Mouse (Mus musculus) thymus, adult 2 months (tissue): ENCODE results near the gene Mcur1. TPM values are rescaled to one million over a fixed set of nuclear protein-coding genes. Genes with fewer than 3 reads are reported as not detected.

Experiments used
- DNase-seq: peaks from one replicate; pipeline ENCODE4 v3.0.0; 2021
- H3K27ac ChIP-seq: fragments of 200-500 bp; 2 replicates; pipeline ENCODE4 v1.5.1; 2012; ENCODE audit warnings: low read length, control low read depth; ENCODE audit not compliant: control insufficient read depth, insufficient read depth
- H3K27me3 ChIP-seq: fragments of 200-500 bp; 2 replicates; pipeline ENCODE4 v1.6.1; 2012; ENCODE audit warnings: mild to moderate bottlenecking, low read length, moderate library complexity, mixed read lengths; ENCODE audit not compliant: control insufficient read depth, insufficient read depth
- H3K36me3 ChIP-seq: fragments of 200-500 bp; 2 replicates; pipeline ENCODE4 v1.6.1; 2012; ENCODE audit warnings: mild to moderate bottlenecking, low read length, moderate library complexity; ENCODE audit not compliant: control insufficient read depth, insufficient read depth
- H3K4me1 ChIP-seq: fragments of 200-500 bp; replicated peaks from 2 replicates; pipeline ENCODE4 v1.6.1; 2012; ENCODE audit warnings: low read length; ENCODE audit not compliant: control insufficient read depth, insufficient read depth
- H3K4me3 ChIP-seq: fragments of 200-500 bp; 2 replicates; pipeline ENCODE4 v1.5.1; 2012; ENCODE audit warnings: mild to moderate bottlenecking, low read length, control low read depth, moderate library complexity; ENCODE audit not compliant: control insufficient read depth, insufficient read depth
- CTCF ChIP-seq: fragments of 200-500 bp; IDR thresholded peaks from 2 replicates; pipeline ENCODE4 v1.5.1; 2012; ENCODE audit warnings: mild to moderate bottlenecking, control low read depth, low read length, moderate library complexity, borderline replicate concordance; ENCODE audit not compliant: control insufficient read depth, poor library complexity, insufficient read depth; ENCODE audit errors: extremely low read depth
- POLR2A ChIP-seq: fragments of 200-500 bp; IDR thresholded peaks from 2 replicates; pipeline ENCODE4 v1.6.1; 2012; ENCODE audit warnings: mild to moderate bottlenecking, low read length, control low read depth, moderate library complexity; ENCODE audit not compliant: control insufficient read depth, poor library complexity, insufficient read depth; ENCODE audit errors: extremely low read depth
- WGBS: fragments of 180-500 bp; shearing (Covaris S2); methylation state at CpG from one replicate; pipeline ENCODE4 v1.1.7; 2018; 5-methylcytosine and 5-hydroxymethylcytosine counted together
- polyA plus RNA-seq: library from polyadenylated mRNA; depleted of rRNA; stranded (reverse); fragments of >200 nt; gene quantifications from 2 replicates; pipeline ENCODE4 v1.2.3, GENCODE M21; 2012

Mcur1 gene
- polyA plus RNA-seq, 1 experiment, result 18.0 TPM

DNA sequence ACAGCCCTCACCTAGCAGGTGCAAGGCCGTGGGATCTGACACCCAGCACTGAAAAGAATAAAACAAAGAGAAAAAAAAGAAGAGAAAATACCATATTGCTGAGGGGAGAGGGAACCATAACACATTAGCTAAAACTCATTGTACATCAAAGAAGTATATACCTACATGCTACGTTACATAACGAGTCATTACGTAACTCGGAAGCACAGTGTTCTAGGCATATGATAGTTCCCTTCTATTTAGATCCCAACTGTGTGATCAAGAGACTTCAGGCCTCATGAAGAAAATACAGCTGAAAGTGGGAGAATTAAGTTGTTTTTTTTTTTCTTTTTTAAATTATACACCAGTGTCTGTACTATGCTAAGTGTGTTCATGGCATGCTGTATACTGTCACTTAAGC lies 43.9 kb downstream of the Mcur1 start:
- Histone ChIP-seq H3K36me3 (no peaks in the 10 kb centered on the region), H3K27ac (no peak overlapping the region), H3K4me1 (no peaks in the 10 kb centered on the region), H3K4me3 (no peak overlapping the region), H3K27me3 (no peaks in the 10 kb centered on the region)
- DNase-seq, result no peak
- 92% methylated on average over 5 of the region's 5 CpGs for WGBS
- TF ChIP-seq CTCF (no peak), POLR2A (no peak)

GRCm38 (mm10) chr13:43514950-43515358 lies 45.0 kb downstream of the Mcur1 start:
- H3K4me1 ChIP-seq, result no peaks in the 10 kb centered on the region
- H3K4me3 ChIP-seq, result no peak overlapping the region
- WGBS, result 23% methylated on average over 8 of the region's 8 CpGs
- H3K27me3 ChIP-seq, result no peaks in the 10 kb centered on the region
- no peak for DNase-seq
- no peak overlapping the region for H3K27ac ChIP-seq
- TF ChIP-seq POLR2A, result no peak
- TF ChIP-seq CTCF, result no peak
- no peaks in the 10 kb centered on the region for H3K36me3 ChIP-seq

- Histone ChIP-seq H3K4me1 (no peaks in the 10 kb centered on the region), H3K4me3 (no peak overlapping the region), H3K36me3 (no peaks in the 10 kb centered on the region), H3K27me3 (no peaks in the 10 kb centered on the region), H3K27ac (no peak overlapping the region)
- 96% methylated on average over 3 of the region's 3 CpGs for WGBS
- TF ChIP-seq CTCF (no peak), POLR2A (no peak)
- DNase-seq, result no peak
Measured at GRCm38 (mm10) chr13:43512736-43513135, 47.3 kb downstream of the Mcur1 start.

GRCm38 (mm10) chr13:43505798-43506197 lies 54.2 kb downstream of the Mcur1 start:
- Histone ChIP-seq H3K27ac (no peak overlapping the region), H3K27me3 (no peaks in the 10 kb centered on the region), H3K4me1 (peaks cover 5% of the 10 kb centered on the region), H3K4me3 (no peak overlapping the region), H3K36me3 (no peaks in the 10 kb centered on the region)
- WGBS, result 95% methylated on average over 3 of the region's 3 CpGs
- TF ChIP-seq CTCF (no peak), POLR2A (no peak)
- no peak for DNase-seq

DNA sequence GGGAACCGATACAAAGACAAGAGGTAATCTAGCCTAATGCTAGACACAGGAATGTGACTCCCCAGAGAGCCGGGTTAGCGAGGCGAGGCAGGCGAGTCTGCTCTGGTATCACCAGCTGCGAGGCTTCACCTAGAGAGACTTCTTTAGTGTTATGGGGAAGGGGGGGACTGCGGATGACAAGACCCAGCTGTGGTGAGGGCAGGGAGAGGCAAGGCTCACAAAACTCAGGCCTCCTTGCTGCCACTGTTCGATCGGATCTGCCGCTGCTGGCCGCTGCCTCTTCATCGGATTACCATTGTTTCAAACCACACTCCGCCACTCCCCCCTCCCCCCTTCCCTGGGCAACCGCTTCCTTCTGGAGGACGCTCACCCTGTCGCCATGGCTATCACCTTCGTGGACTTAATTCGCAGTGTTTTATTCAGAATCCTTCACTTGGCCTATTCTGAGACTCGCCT lies 56.6 kb downstream of the Mcur1 start:
- no peak overlapping the region for H3K27ac ChIP-seq

DNA sequence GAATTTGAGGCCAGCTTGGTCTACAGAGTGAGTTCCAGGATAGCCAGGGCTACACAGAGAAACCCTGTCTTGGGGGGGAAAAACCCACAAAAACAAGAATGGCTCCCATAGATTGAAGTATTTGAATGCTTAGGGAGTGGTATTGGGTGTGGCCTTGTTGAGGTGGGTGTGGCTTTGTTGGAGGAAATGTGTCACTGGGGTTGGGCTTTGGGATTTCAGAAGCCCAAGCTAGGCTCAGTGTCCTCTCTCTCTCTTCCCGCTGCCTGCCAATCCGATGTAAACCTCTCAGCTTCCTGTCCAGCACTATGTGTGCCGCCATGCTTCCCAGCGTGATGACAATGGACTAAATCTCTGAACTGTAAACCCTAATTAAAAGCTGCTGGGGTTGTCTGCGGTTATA lies 58.4 kb downstream of the Mcur1 start:
- H3K4me3 ChIP-seq, result no peak overlapping the region
- no peaks in the 10 kb centered on the region for H3K27me3 ChIP-seq
- 97% methylated on average over 5 of the region's 5 CpGs for WGBS
- no peaks in the 10 kb centered on the region for H3K36me3 ChIP-seq
- peaks cover 5% of the 10 kb centered on the region for H3K4me1 ChIP-seq
- TF ChIP-seq POLR2A (no peak), CTCF (no peak)
- no peak for DNase-seq
- no peak overlapping the region for H3K27ac ChIP-seq

More for the DNA sequence above, 56.6 kb downstream of the Mcur1 start:
- peak; percentile 30 for DNase-seq
- TF ChIP-seq CTCF, result no peak
- TF ChIP-seq POLR2A, result no peak
- H3K4me3 ChIP-seq, result peak overlapping the region; percentile 0; the same call in 1 of the 2 replicates
- 10% methylated on average over 19 of the region's 19 CpGs for WGBS
- H3K36me3 ChIP-seq, result no peaks in the 10 kb centered on the region
- H3K27me3 ChIP-seq, result no peaks in the 10 kb centered on the region
- peaks cover 5% of the 10 kb centered on the region for H3K4me1 ChIP-seq

DNA sequence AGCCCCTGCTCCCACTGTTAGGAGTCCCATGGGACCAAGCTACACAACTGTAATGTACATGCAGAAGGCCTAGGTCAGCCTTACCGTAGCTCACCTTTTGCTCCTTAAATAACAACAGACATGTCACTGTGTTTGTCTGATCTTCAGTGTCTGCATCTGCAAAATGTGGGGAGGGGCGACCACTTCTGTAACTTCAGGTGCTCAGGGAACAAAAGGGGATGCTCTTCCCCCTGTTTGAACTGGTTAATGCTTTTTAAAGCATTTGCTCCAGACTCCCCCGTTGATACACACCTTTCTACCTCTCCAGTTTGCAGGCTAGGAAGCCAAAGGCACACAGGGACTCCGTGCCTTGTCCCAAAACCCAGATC lies 59.5 kb downstream of the Mcur1 start:
- WGBS, result 89% methylated on average over 4 of the region's 4 CpGs
- Histone ChIP-seq H3K27ac (no peak overlapping the region), H3K4me1 (peaks cover 8% of the 10 kb centered on the region), H3K36me3 (no peaks in the 10 kb centered on the region), H3K27me3 (no peaks in the 10 kb centered on the region), H3K4me3 (no peak overlapping the region)
- peak; percentile 28 for DNase-seq
- TF ChIP-seq CTCF, result no peak
- no peak for TF ChIP-seq POLR2A
